Mouse (Mus musculus) heart, postnatal 0 days (tissue): Measurements from ENCODE around the gene Ubxn11. TPM values are rescaled to one million over a fixed set of nuclear protein-coding genes. Genes with fewer than 3 reads are reported as not detected.

ENCODE experiments used
- ATAC-seq: fragments of 200-750 bp; cut with Nextera tagmentation; 2 replicates; pipeline ENCODE4 v1.8.0; 2017; ENCODE audit warnings: low read depth, moderate number of reproducible peaks, moderate library complexity; ENCODE audit not compliant: insufficient read depth
- DNase-seq: peaks from one replicate; pipeline ENCODE4 v3.0.0-alpha.2; 2016; ENCODE audit warnings: low spot score
- H3K27ac ChIP-seq: fragments of 300-500 bp; sonication (generic); 2 replicates; pipeline ENCODE4 v1.5.1; 2014; ENCODE audit warnings: low read depth, mild to moderate bottlenecking
- H3K27me3 ChIP-seq: fragments of 300-500 bp; sonication (generic); 2 replicates; pipeline ENCODE4 v1.6.1; 2014; ENCODE audit warnings: low read length, mixed read lengths; ENCODE audit not compliant: control insufficient read depth, insufficient read depth
- H3K36me3 ChIP-seq: fragments of 300-500 bp; sonication (generic); replicated peaks from 2 replicates; pipeline ENCODE4 v1.6.1; 2014; ENCODE audit warnings: low read length, mixed read lengths; ENCODE audit not compliant: control insufficient read depth, insufficient read depth
- H3K4me1 ChIP-seq: fragments of 300-500 bp; sonication (generic); 2 replicates; pipeline ENCODE4 v1.6.1; 2014; ENCODE audit warnings: antibody characterized with exemption; ENCODE audit not compliant: control insufficient read depth, insufficient read depth
- H3K4me2 ChIP-seq: fragments of 300-500 bp; sonication (generic); 2 replicates; pipeline ENCODE4 v1.6.1; 2014; ENCODE audit warnings: low read depth, mild to moderate bottlenecking, low read length, moderate library complexity
- H3K4me3 ChIP-seq: fragments of 300-500 bp; sonication (generic); 2 replicates; pipeline ENCODE4 v1.5.1; 2014; ENCODE audit warnings: low read depth, low read length
- H3K9ac ChIP-seq: fragments of 300-500 bp; sonication (generic); replicated peaks from 2 replicates; pipeline ENCODE4 v1.6.1; 2014; ENCODE audit warnings: low read depth, low read length, mixed read lengths
- H3K9me3 ChIP-seq: fragments of 300-500 bp; sonication (generic); replicated peaks from 2 replicates; pipeline ENCODE4 v1.6.1; 2016; ENCODE audit warnings: low read length; ENCODE audit not compliant: control insufficient read depth
- CTCF ChIP-seq: IDR thresholded peaks from 2 replicates; pipeline ENCODE4 v1.5.1; 2016; ENCODE audit warnings: antibody characterized with exemption, control low read depth, low read depth
- EP300 ChIP-seq: IDR thresholded peaks from 2 replicates; pipeline ENCODE4 v1.6.1; 2016; ENCODE audit warnings: antibody characterized with exemption, low read depth
- WGBS: fragments of 180-500 bp; shearing (Covaris S2); extraction: QIAGEN DNeasy Blood & Tissue Kit; methylation state at CpG from one replicate; pipeline ENCODE4 v1.1.7; 2014; 5-methylcytosine and 5-hydroxymethylcytosine counted together
- polyA plus RNA-seq: library from polyadenylated mRNA; unstranded; fragments of >200 nt; fragmentation: Nextera tagmentation; extraction: Ambion mirVana; gene quantifications from 2 replicates; pipeline ENCODE4 v1.2.1, GENCODE M21; 2015
- total RNA-seq: library from RNA; depleted of rRNA; stranded (reverse); fragments of >200 nt; gene quantifications from 2 replicates; pipeline ENCODE4 v1.2.3, GENCODE M21; 2014; ENCODE audit warnings: low replicate concordance

Gene Ubxn11
- total and polyA plus RNA-seq, 2 experiments from 2014 or later: 1.2 TPM; not detected in 1

DNA sequence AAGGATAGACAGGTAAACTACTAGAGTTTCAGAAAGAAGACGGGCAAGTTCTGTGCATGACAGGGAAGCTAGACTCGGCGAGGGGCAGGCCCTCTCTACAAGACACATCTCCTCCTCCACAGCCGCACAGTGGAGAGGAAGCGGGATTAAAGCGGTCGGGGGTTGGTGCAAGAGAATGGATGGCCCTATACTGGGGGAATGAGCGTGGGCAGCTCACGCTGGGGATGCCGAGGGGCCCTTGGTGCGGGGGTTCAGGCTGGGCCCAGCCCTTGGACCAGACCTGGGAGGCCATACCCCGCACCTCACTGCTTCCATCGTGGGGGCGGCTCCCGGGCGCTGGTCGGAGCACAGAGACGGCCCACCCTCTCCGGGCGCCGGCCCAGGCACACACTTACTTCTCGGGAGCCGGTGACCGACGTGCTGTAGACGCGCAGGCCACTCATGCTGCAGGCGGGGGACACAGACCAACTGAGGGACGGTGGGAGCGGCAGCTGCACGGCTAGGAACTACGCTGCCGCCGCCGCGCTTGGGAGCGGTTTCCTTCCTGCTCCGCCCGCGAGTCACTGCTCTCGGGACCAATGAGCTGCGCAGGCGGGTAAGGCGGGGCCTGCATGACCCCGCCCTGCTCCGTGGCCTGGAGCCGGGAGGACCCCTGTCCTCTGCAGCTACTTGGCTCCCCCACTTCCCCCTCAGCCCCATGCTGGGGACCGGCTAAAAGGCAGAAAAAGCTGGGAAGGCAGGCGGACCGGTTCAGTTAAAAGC is 26.0 kb downstream of the Ubxn11 start, which contains the start of gene Sh3bgrl3:
TSS of gene Sh3bgrl3 (minus strand) at position 569 of the 762 bp plus-strand sequence.
- Histone ChIP-seq H3K9ac (peak within 1 kb of the TSS; percentile 88), H3K27ac (peak within 1 kb of the TSS; percentile 84), H3K27me3 (no peaks in the 10 kb centered on the region), H3K4me2 (peak within 1 kb of the TSS; percentile 95), H3K4me1 (peaks cover 16% of the 10 kb centered on the region), H3K36me3 (peaks cover 17% of the 10 kb centered on the region), H3K9me3 (no peaks in the 10 kb centered on the region), H3K4me3 (peak within 1 kb of the TSS; percentile 92)
- TF ChIP-seq EP300 (no peak; the same call in 1 of the 2 replicates), CTCF (no peak)
- ATAC-seq (peak; percentile 93), DNase-seq (peak; percentile 89)
- WGBS: under 1% methylated on average over 50 of the region's 50 CpGs

DNA sequence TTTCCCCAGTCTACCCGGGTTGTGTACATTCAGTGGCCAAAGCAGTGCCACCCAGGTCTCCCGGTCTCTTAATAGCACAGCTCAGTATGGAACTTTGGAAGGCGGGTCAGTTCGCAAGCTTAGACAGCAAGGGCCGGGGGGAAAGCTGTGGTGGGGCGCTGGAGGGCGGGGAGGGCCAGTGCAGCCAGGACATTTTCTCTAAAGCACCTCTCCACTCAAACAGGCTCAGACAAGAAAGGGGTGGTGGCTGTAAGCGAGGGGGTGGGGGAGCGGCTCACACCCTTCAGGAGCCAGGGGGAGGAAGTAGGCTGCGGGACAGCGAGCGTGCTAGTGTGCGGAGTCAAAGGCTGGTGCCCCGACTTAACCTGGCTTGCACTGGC is 26.6 kb downstream of the Ubxn11 start:
- WGBS: under 1% methylated on average over 14 of the region's 14 CpGs
- peak overlapping the region; percentile 95 for H3K4me2 ChIP-seq
- peak overlapping the region; percentile 92 for H3K4me3 ChIP-seq
- H3K9me3 ChIP-seq: no peaks in the 10 kb centered on the region
- H3K36me3 ChIP-seq: peaks cover 19% of the 10 kb centered on the region
- no peaks in the 10 kb centered on the region for H3K27me3 ChIP-seq
- ATAC-seq (peak; percentile 52), DNase-seq (no peak)
- H3K4me1 ChIP-seq: peaks cover 16% of the 10 kb centered on the region
- peak overlapping the region; percentile 88 for H3K9ac ChIP-seq
- peak overlapping the region; percentile 84 for H3K27ac ChIP-seq
- TF ChIP-seq EP300: no peak
- no peak for TF ChIP-seq CTCF

DNA sequence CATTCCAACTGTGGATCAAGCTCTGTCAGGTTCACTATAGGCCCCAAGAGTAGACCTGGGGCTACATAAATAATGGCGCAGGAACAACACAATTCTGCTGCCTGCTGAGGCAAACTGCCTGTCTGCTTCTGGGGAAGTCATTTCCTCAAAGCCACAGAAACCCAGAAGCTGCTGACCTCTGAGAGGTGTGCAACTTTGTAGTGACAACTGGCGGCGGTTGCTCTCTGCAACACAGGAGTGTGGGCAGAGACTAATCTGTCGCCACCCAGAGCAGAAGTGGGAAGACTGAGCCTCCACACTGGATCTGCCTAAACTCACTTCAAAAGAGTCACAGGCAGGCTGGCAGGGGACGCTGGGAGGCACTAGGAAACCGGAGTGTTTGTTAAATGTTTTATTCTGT is 27.1 kb downstream of the Ubxn11 start:
- Histone ChIP-seq H3K9ac (peak overlapping the region; percentile 88), H3K9me3 (no peaks in the 10 kb centered on the region), H3K27ac (peak overlapping the region; percentile 84), H3K4me1 (peaks cover 16% of the 10 kb centered on the region), H3K27me3 (no peaks in the 10 kb centered on the region), H3K36me3 (peaks cover 21% of the 10 kb centered on the region), H3K4me2 (peak overlapping the region; percentile 95), H3K4me3 (peak overlapping the region; percentile 92; the same call in 1 of the 2 replicates)
- WGBS: 25% methylated on average over 6 of the region's 6 CpGs
- no peak for TF ChIP-seq CTCF
- no peak for TF ChIP-seq EP300
- DNase-seq: no peak
- no peak for ATAC-seq

DNA sequence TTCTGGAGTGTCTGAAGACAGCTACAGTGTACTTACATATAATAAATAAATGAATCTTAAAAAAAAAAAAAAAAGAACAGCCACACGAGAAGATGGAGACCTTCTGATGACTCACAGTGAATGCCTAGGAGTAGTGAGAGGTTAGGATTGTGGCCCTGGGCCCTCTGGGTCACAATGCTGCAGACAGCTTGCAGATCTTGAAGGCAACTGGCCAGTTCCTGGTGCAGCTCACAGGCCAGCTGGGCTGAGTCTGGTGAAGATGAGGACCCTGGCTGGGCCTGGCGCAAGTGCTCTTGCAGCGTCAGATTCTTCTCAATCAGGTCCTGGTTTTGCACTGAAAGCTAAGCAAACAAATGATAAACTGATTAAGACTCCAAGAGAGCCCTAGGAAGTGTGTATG is 29.7 kb downstream of the Ubxn11 start:
- ATAC-seq: no peak
- H3K4me2 ChIP-seq: no peak overlapping the region
- 60% methylated on average over 3 of the region's 3 CpGs for WGBS
- DNase-seq: no peak
- peaks cover 16% of the 10 kb centered on the region for H3K4me1 ChIP-seq
- H3K9me3 ChIP-seq: no peaks in the 10 kb centered on the region
- no peak overlapping the region for H3K4me3 ChIP-seq
- H3K27ac ChIP-seq: no peak overlapping the region
- no peaks in the 10 kb centered on the region for H3K27me3 ChIP-seq
- no peak overlapping the region for H3K9ac ChIP-seq
- TF ChIP-seq EP300 (no peak), CTCF (no peak)
- peaks cover 27% of the 10 kb centered on the region for H3K36me3 ChIP-seq

DNA sequence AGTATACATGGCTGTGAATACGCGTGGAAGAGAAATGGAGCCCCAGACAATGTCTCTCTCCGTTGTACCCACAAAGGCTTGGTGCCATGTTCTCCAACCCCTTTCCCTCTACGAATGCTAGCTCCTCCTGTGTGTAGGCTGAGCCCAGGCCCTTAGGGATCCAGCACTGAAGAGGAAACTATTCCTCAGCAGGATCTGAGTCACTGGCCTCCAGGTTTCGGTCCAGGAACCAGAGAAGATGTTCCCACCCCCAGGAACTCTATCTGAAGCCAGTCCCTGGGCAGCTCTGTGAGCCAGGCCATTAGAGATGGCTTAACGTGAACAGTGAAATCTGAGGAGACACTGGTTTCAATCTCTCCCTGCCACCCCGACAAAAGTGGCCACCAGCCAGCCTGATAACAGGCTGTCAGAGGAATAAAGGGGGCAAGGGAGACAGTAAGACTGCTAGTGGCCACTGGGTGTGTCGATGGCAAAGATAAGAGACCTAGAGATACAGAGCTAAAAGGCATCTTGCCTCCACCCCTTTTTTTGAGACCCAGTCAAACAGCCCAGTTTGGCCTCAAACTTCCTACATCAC is 30.2 kb downstream of the Ubxn11 start:
- Histone ChIP-seq H3K4me3 (no peak overlapping the region), H3K9me3 (no peaks in the 10 kb centered on the region), H3K4me1 (peaks cover 15% of the 10 kb centered on the region), H3K27me3 (no peaks in the 10 kb centered on the region), H3K9ac (no peak overlapping the region), H3K4me2 (no peak overlapping the region), H3K36me3 (peaks cover 31% of the 10 kb centered on the region), H3K27ac (no peak overlapping the region)
- DNase-seq (no peak), ATAC-seq (no peak)
- 52% methylated on average over 8 of the region's 8 CpGs for WGBS
- TF ChIP-seq CTCF: no peak
- no peak for TF ChIP-seq EP300
